ENCODE assay signal across 26 mouse cellular contexts in the genomic region with DNA sequence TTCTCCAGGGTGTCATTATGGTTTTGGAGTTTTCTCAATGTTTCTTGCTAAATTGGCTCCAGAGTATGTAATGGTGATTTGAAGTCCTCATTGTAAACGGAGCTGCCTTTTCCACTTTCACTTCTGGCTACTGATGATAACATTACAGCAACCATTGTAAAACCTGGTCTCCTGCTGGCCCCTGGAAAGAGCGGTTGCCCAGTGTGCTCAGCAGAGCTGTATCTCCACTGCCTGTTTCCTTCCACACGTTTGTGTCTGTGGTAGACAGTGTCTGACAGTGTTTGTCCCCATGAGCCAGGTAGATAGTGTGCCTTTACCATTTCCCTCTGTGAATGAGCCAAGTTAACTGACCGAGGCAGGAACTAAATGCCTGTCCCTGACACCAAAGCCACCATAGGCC. TPM values are rescaled to one million over a fixed set of nuclear protein-coding genes. Genes with fewer than 3 reads are reported as not detected.
A peak's percentile ranks its signal among the peaks of the same experiment; 100 is the strongest.
DNase-seq lines count a peak whose midpoint lies in the region; ATAC-seq and TF ChIP-seq lines count a peak whose summit lies in the region.
"Had no signal": no experiment of that assay in that cellular context is flagged by ENCODE, and none has a peak within 500 bp of the region (broad histone marks: within the 10 kb centered on the region; RNA-seq: fewer than 3 reads in every experiment).

No protein-coding gene starts in this region.

- no peaks in the 10 kb centered on the region for H3K27me3 ChIP-seq in heart, embryonic 11.5 days (ENCODE audit: control insufficient read depth, insufficient read depth, low read length)
- peaks cover 22% of the 10 kb centered on the region for H3K27me3 ChIP-seq in G1E (ENCODE audit: insufficient read depth, low read length)
- H3K27me3 ChIP-seq: heart, embryonic 15.5 days; Patski had no signal

- H3K9me3 ChIP-seq in heart, embryonic 11.5 days (replicated peaks; ENCODE audit: control insufficient read depth, low read length) = no peaks in the 10 kb centered on the region
- H3K9me3 ChIP-seq in G1E (replicated peaks) = no peaks in the 10 kb centered on the region
- H3K9me3 ChIP-seq: embryonic facial prominence, embryonic 10.5 days; forebrain, embryonic 13.5 days; heart, embryonic 10.5 days; heart, embryonic 15.5 days; hindbrain, embryonic 10.5 days had no signal

- WGBS in heart, embryonic 11.5 days (ENCODE audit: insufficient replicate concordance) = 48% methylated on average over 4 of the region's 4 CpGs

- H3K27ac ChIP-seq in heart, embryonic 11.5 days (ENCODE audit: low read depth, low read length) = no peak overlapping the region
- H3K27ac ChIP-seq: embryonic facial prominence, embryonic 10.5 days; forebrain, embryonic 13.5 days; gastrocnemius, adult 2 months; heart, embryonic 10.5 days; heart, embryonic 15.5 days; hindbrain, embryonic 10.5 days; hindbrain, embryonic 14.5 days had no signal

- no peak overlapping the region for H3K4me3 ChIP-seq in heart, embryonic 11.5 days (ENCODE audit: low read depth, low read length)
- H3K4me3 ChIP-seq in G1E (ENCODE audit: low read depth, low read length) = no peak overlapping the region
- H3K4me3 ChIP-seq: embryonic facial prominence, embryonic 10.5 days; forebrain, embryonic 13.5 days; gastrocnemius, adult 2 months; heart, embryonic 10.5 days; heart, embryonic 15.5 days; hindbrain, embryonic 10.5 days had no signal

- no peak overlapping the region for H3K4me2 ChIP-seq in heart, embryonic 11.5 days
- H3K4me2 ChIP-seq: forebrain, embryonic 13.5 days; heart, embryonic 15.5 days; hindbrain, embryonic 14.5 days had no signal

- peaks cover 2% of the 10 kb centered on the region; the same call in 1 of the 2 replicates for H3K4me1 ChIP-seq in heart, embryonic 11.5 days (ENCODE audit: control insufficient read depth, insufficient read depth, low read length)
- peaks cover 25% of the 10 kb centered on the region for H3K4me1 ChIP-seq in G1E (ENCODE audit: insufficient read depth, low read depth, low read length)
- H3K4me1 ChIP-seq: embryonic facial prominence, embryonic 10.5 days; hindbrain, embryonic 10.5 days had no signal

- ATAC-seq in heart, embryonic 11.5 days (replicated peaks; ENCODE audit: insufficient number of reproducible peaks, low FRiP score, low TSS enrichment) = no peak
- ATAC-seq in G1E (ENCODE audit: extremely low read depth, insufficient number of reproducible peaks, low FRiP score, poor library complexity, severe bottlenecking) = peak; percentile 17; the same call in 1 of the 2 replicates
- ATAC-seq in hematopoietic stem cell, adult 5-6 weeks (replicated peaks in 1 of 2; ENCODE audit: insufficient read depth in 1 of 2, low FRiP score in 2 of 2, low TSS enrichment in 1 of 2, low read depth in 1 of 2, poor library complexity in 2 of 2, severe bottlenecking in 2 of 2) = peak; percentile 18 to 36; a peak in 2 of 4 replicates
- peak; percentile 63 for ATAC-seq in megakaryocyte progenitor cell, adult 5-6 weeks (replicated peaks; ENCODE audit: poor library complexity)
- ATAC-seq: CD4-positive, CD25-positive, alpha-beta regulatory T cell, adult 4 months; forebrain, embryonic 13.5 days; forebrain, postnatal 0 days; Patski had no signal

- no peak for TF ChIP-seq CTCF in G1E (IDR thresholded peaks at IDR 0.05; ENCODE audit: low read depth, low read length)

- DNase-seq in heart, adult 11 months = peak; percentile 33
- no peak for DNase-seq in G1E (ENCODE audit: low spot score)
- DNase-seq in right cerebral cortex, postnatal 36 days (ENCODE audit: low spot score in 2 of 2) = no peak
- no peak for DNase-seq in ovary, adult 18-20 months (ENCODE audit: low spot score)
- DNase-seq: adrenal gland, adult 2 months; adrenal gland, postnatal 25 days; B cell, adult 2 months; cerebellum, adult 18-20 months; cerebellum, adult 9-11 months; cerebellum, postnatal 36 days; forebrain, postnatal 0 days; gastrocnemius, adult 2 months; gastrocnemius, postnatal 25 days; heart, adult 18-20 months; heart, postnatal 14 days had no signal

- no peaks in the 10 kb centered on the region for H3K36me3 ChIP-seq in heart, embryonic 11.5 days (ENCODE audit: control insufficient read depth, insufficient read depth, low read length)
- no peaks in the 10 kb centered on the region for H3K36me3 ChIP-seq in G1E (replicated peaks)
- H3K36me3 ChIP-seq: embryonic facial prominence, embryonic 10.5 days; heart, embryonic 10.5 days; heart, embryonic 15.5 days; hindbrain, embryonic 10.5 days had no signal

- H3K9ac ChIP-seq in heart, embryonic 11.5 days (ENCODE audit: low read depth, low read length) = no peak overlapping the region
- H3K9ac ChIP-seq: forebrain, embryonic 13.5 days; forebrain, postnatal 0 days; heart, embryonic 15.5 days; hindbrain, embryonic 14.5 days had no signal

RNA-seq across cellular contexts. Expression of a gene that starts 33.1 kb away (rescaled TPM):
- polyA plus RNA-seq in heart, embryonic 11.5 days (2014; fragmentation: Nextera tagmentation; extraction: Ambion mirVana) = 356 and 369 TPM in 2 replicates
- total RNA-seq in G1E (2014; fragmentation: Nextera tagmentation) (338 and 390 TPM in 2 replicates), G1E (2017) (397 and 416 TPM in 2 replicates)
- 10.4 and 14.6 TPM in 2 replicates for polyA plus RNA-seq in G1E (2012)
- total RNA-seq in hematopoietic stem cell, adult 5-6 weeks (2017) = 243 and 311 TPM in 2 replicates
- total RNA-seq in megakaryocyte progenitor cell, adult 5-6 weeks (2015) = 391 and 406 TPM in 2 replicates
- total RNA-seq in megakaryocyte progenitor cell, adult 5-6 weeks (2017) = 317 and 333 TPM in 2 replicates

RNA-seq across cellular contexts. Expression of a gene that starts 54.5 kb away (rescaled TPM):
- polyA plus RNA-seq in heart, embryonic 11.5 days (2014; fragmentation: Nextera tagmentation; extraction: Ambion mirVana) = 93.2 and 110 TPM in 2 replicates
- 148 and 156 TPM in 2 replicates for total RNA-seq in G1E (2014; fragmentation: Nextera tagmentation)
- total RNA-seq in G1E (2017) = 87.1 and 99.9 TPM in 2 replicates
- polyA plus RNA-seq in G1E (2012) = 19.6 and 28.5 TPM in 2 replicates
- total RNA-seq in hematopoietic stem cell, adult 5-6 weeks (2017) = 82.0 and 87.5 TPM in 2 replicates
- 159 and 184 TPM in 2 replicates for total RNA-seq in megakaryocyte progenitor cell, adult 5-6 weeks (2015)
- total RNA-seq in megakaryocyte progenitor cell, adult 5-6 weeks (2017) = 81.4 and 82.4 TPM in 2 replicates
